Mouse (Mus musculus) kidney, adult 2 months (tissue): Measurements from ENCODE around the gene Zfp609.

ENCODE experiments used
- CTCF ChIP-seq: fragments of 200-500 bp; conservative IDR thresholded peaks from 2 replicates; pipeline ENCODE4 v1.5.1; 2011; ENCODE audit warnings: low read depth, mild to moderate bottlenecking, control low read depth, low read length, moderate library complexity, mixed read lengths; ENCODE audit not compliant: insufficient read depth, insufficient read length
- POLR2A ChIP-seq: fragments of 200-500 bp; IDR thresholded peaks from one replicate; pipeline ENCODE4 v1.6.1; 2011; ENCODE audit warnings: low read depth, low read length, control low read depth

DNA sequence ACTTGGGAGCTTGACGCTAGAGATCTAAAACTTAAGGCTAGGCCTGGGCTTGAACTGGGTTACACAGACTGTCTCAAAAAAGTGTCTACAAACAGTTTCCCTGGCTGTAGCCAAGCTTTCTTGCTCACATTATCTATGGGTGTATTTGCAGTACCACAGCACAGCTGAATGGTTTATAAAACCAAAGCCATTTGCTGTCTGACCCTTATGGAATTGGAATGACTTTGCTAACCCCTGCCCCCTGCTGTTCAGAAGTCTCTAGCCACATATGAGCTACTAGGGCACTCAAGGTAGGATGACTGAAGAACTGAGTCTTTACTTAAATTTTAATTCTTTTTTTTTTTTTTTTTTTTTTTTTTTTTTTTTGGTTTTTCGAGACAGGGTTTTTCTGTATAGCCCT, 2.0 kb upstream of the Zfp609 start:
- TF ChIP-seq CTCF = peak; percentile 42
- no peak for TF ChIP-seq POLR2A
